Mouse (Mus musculus) CH12.LX (cell line): ENCODE results near the gene Tmem178b. TPM values are rescaled to one million over a fixed set of nuclear protein-coding genes. Genes with fewer than 3 reads are reported as not detected.

Experiments used
- DNase-seq: peaks from one replicate; pipeline ENCODE4 v3.0.0-alpha.2; 2013; ENCODE audit errors: extremely low read depth
- H3K27ac ChIP-seq: 2 replicates; pipeline ENCODE4 v1.5.1; 2012; ENCODE audit warnings: low read depth, mild to moderate bottlenecking, control low read depth, moderate library complexity; ENCODE audit not compliant: insufficient read depth
- H3K27me3 ChIP-seq: replicated peaks from 2 replicates; pipeline ENCODE3; 2012; ENCODE audit warnings: inconsistent platforms
- H3K36me3 ChIP-seq, 2 experiments: replicated peaks in 1 of 2; 2 replicates each; pipeline versions ENCODE3 to v1.6.1; 2012; ENCODE audit warnings: inconsistent platforms in 1 of 2, low read length in 1 of 2, mild to moderate bottlenecking in 1 of 2, mixed read lengths in 1 of 2, moderate library complexity in 1 of 2; ENCODE audit not compliant: control insufficient read depth in 1 of 2, insufficient read depth in 1 of 2
- H3K4me1 ChIP-seq, 2 experiments: 2 replicates each; pipeline ENCODE4 v1.6.1; 2012; ENCODE audit warnings: inconsistent platforms in 1 of 2, moderate library complexity in 1 of 2; ENCODE audit not compliant: insufficient read depth in 2 of 2, control insufficient read depth in 1 of 2
- H3K4me2 ChIP-seq: 2 replicates; pipeline ENCODE4 v1.6.1; 2012; ENCODE audit warnings: low read depth, mild to moderate bottlenecking, control low read depth; ENCODE audit not compliant: poor library complexity, insufficient read depth, severe bottlenecking
- H3K4me3 ChIP-seq, 3 experiments: fragments of 150-350 bp in 1 of 3; sonication (generic) in 1 of 3; replicated peaks in 1 of 3; 2 replicates each; pipeline versions ENCODE3 to v1.5.1; 2011 to 2012; ENCODE audit warnings: low read depth in 2 of 3, low read length in 2 of 3, mild to moderate bottlenecking in 2 of 3, moderate library complexity in 2 of 3, control low read depth in 1 of 3, improper control_type of control experiment in 1 of 3, inconsistent platforms in 1 of 3, mixed read lengths in 1 of 3; ENCODE audit not compliant: poor library complexity in 1 of 3
- H3K79me2 ChIP-seq: replicated peaks from 2 replicates; pipeline ENCODE4 v1.6.1; 2012; ENCODE audit warnings: mild to moderate bottlenecking, moderate library complexity; ENCODE audit not compliant: control insufficient read depth, poor library complexity, insufficient read depth, severe bottlenecking; ENCODE audit errors: extremely low read depth
- H3K9ac ChIP-seq: 2 replicates; pipeline ENCODE4 v1.6.1; 2012; ENCODE audit warnings: low read depth, mild to moderate bottlenecking, control low read depth, moderate library complexity; ENCODE audit not compliant: insufficient read depth
- H3K9me3 ChIP-seq: replicated peaks from 2 replicates; pipeline ENCODE3; 2012; ENCODE audit warnings: low read length, inconsistent platforms, mixed read lengths
- BHLHE40 ChIP-seq: IDR thresholded peaks from 2 replicates; pipeline ENCODE4 v1.6.1; 2011; ENCODE audit warnings: mild to moderate bottlenecking, low read depth, low read length, improper control_type of control experiment
- CHD1 ChIP-seq: IDR thresholded peaks from 2 replicates; pipeline ENCODE4 v1.6.1; 2012; ENCODE audit warnings: low read depth, low read length, improper control_type of control experiment, inconsistent platforms
- CHD2 ChIP-seq: IDR thresholded peaks from 2 replicates; pipeline ENCODE4 v1.6.1; 2011; ENCODE audit warnings: low read length, improper control_type of control experiment
- CTCF ChIP-seq, 2 experiments: IDR thresholded peaks in 1 of 2; conservative IDR thresholded peaks in 1 of 2; 2 replicates each; pipeline ENCODE4 v1.5.1; 2011 to 2012; ENCODE audit warnings: low read depth in 2 of 2, low read length in 2 of 2, improper control_type of control experiment in 1 of 2, inconsistent platforms in 1 of 2, mild to moderate bottlenecking in 1 of 2, moderate library complexity in 1 of 2
- HCFC1 ChIP-seq: IDR thresholded peaks from 2 replicates; pipeline ENCODE4 v1.6.1; 2012; ENCODE audit warnings: low read depth, mild to moderate bottlenecking, inconsistent platforms, low read length, improper control_type of control experiment
- MAFK ChIP-seq: IDR thresholded peaks from 2 replicates; pipeline ENCODE4 v1.6.1; 2011; ENCODE audit warnings: low read length, improper control_type of control experiment; ENCODE audit not compliant: insufficient replicate concordance
- MAZ ChIP-seq: IDR thresholded peaks from 2 replicates; pipeline ENCODE4 v1.6.1; 2012; ENCODE audit warnings: low read depth, mild to moderate bottlenecking, inconsistent platforms, low read length, improper control_type of control experiment, moderate library complexity
- MXI1 ChIP-seq: IDR thresholded peaks from 2 replicates; pipeline ENCODE4 v1.6.1; 2011; ENCODE audit warnings: mild to moderate bottlenecking, low read depth, low read length, improper control_type of control experiment
- MYC ChIP-seq: IDR thresholded peaks from 2 replicates; pipeline ENCODE4 v1.6.1; 2011; ENCODE audit warnings: low read depth, mild to moderate bottlenecking, improper control_type of control experiment, low read length
- NELFE ChIP-seq: IDR thresholded peaks from 2 replicates; pipeline ENCODE4 v1.6.1; 2011; ENCODE audit warnings: low read depth, low read length, improper control_type of control experiment
- NRF1 ChIP-seq: IDR thresholded peaks from 2 replicates; pipeline ENCODE4 v1.6.1; 2014; ENCODE audit warnings: low read depth, mild to moderate bottlenecking, inconsistent platforms, low read length, improper control_type of control experiment, moderate library complexity
- PAX5 ChIP-seq: IDR thresholded peaks from 2 replicates; pipeline ENCODE4 v1.6.1; 2012; ENCODE audit warnings: low read length, inconsistent platforms, mixed read lengths
- POLR2AphosphoS2 ChIP-seq: IDR thresholded peaks from 2 replicates; pipeline ENCODE4 v1.6.1; 2011; ENCODE audit warnings: low read depth, low read length, improper control_type of control experiment
- RAD21 ChIP-seq: IDR thresholded peaks from 2 replicates; pipeline ENCODE4 v1.6.1; 2011; ENCODE audit warnings: low read depth, mild to moderate bottlenecking, low read length, improper control_type of control experiment, moderate library complexity
- UBTF ChIP-seq: IDR thresholded peaks from 2 replicates; pipeline ENCODE4 v1.6.1; 2012; ENCODE audit warnings: low read depth, mild to moderate bottlenecking, inconsistent platforms, low read length, improper control_type of control experiment, moderate library complexity
- ZC3H11A ChIP-seq: IDR thresholded peaks from 2 replicates; pipeline ENCODE4 v1.6.1; 2012; ENCODE audit warnings: low read depth, mild to moderate bottlenecking, inconsistent platforms, low read length, improper control_type of control experiment
- dilution Hi-C: fragments of 300-500 bp; cut with MboI; formaldehyde crosslinking; loops from 2 replicates; pipeline ENCODE4 v1.14.3; 2020; ENCODE audit warnings: low sequenced_read_pairs; ENCODE audit not compliant: extremely low pct_unique_long_range_greater_than_20kb, extremely low pct_ligation_motif_present
- in situ Hi-C: fragments of 300-500 bp; cut with MboI; formaldehyde crosslinking; loops from 3 replicates; pipeline ENCODE4 v1.14.3; 2019; ENCODE audit warnings: low sequenced_read_pairs, low pct_ligation_motif_present, low pct_unique_long_range_greater_than_20kb, mixed read lengths
- polyA plus RNA-seq: library from polyadenylated mRNA; unstranded; fragments of >175 nt; gene quantifications from 2 replicates; pipeline ENCODE4 v1.2.1, GENCODE M21; 2012; ENCODE audit warnings: low read depth; ENCODE audit not compliant: insufficient read length
- total RNA-seq, 2 experiments: library from RNA; depleted of rRNA; stranded (reverse); fragments of 300-350 nt in 1 of 2; fragments of >200 nt in 1 of 2; gene quantifications; 2 replicates each; pipeline ENCODE4 v1.2.3; 2012 to 2014

The Tmem178b gene
- total and polyA plus RNA-seq, 3 experiments, result not detected

GRCm38 (mm10) chr6:39940920-39941319 is 67.8 kb downstream of the Tmem178b start:
- Histone ChIP-seq H3K27me3 (no peaks in the 10 kb centered on the region), H3K79me2 (no peaks in the 10 kb centered on the region), H3K9ac (no peak overlapping the region), H3K27ac (no peak overlapping the region), H3K4me3 (no peak overlapping the region), H3K36me3 (no peaks in the 10 kb centered on the region), H3K9me3 (no peaks in the 10 kb centered on the region), H3K4me2 (no peak overlapping the region; the same call in 1 of the 2 replicates), H3K4me1 (no peaks in the 10 kb centered on the region; a peak in 1 of 4 replicates)
- dilution Hi-C loops, result no loop called here
- TF ChIP-seq MYC (no peak), ZC3H11A (no peak), RAD21 (no peak), PAX5 (no peak), NELFE (no peak), UBTF (no peak), MAZ (no peak), POLR2AphosphoS2 (no peak)
- in situ Hi-C loops, result no loop called here
- no peak for DNase-seq

- Histone ChIP-seq H3K4me2 (no peak overlapping the region), H3K27me3 (no peaks in the 10 kb centered on the region), H3K4me1 (no peaks in the 10 kb centered on the region; a peak in 1 of 4 replicates), H3K79me2 (no peaks in the 10 kb centered on the region), H3K9me3 (no peaks in the 10 kb centered on the region), H3K36me3 (no peaks in the 10 kb centered on the region), H3K4me3 (no peak overlapping the region), H3K27ac (no peak overlapping the region), H3K9ac (no peak overlapping the region)
- in situ Hi-C loops (no loop called here), dilution Hi-C loops (no loop called here)
- DNase-seq, result no peak
- no peak for TF ChIP-seq POLR2AphosphoS2
- no peak for TF ChIP-seq CTCF (conservative IDR thresholded peaks at IDR 0.05 in 1 of 2, IDR thresholded peaks at IDR 0.05 in 1 of 2; ENCODE audit: low read depth in 2 of 2, low read length in 2 of 2)
- TF ChIP-seq MYC, result no peak
Observed at GRCm38 (mm10) chr6:39944854-39945253, 71.8 kb downstream of the Tmem178b start.

GRCm38 (mm10) chr6:39945670-39946440 is 72.8 kb downstream of the Tmem178b start:
- dilution Hi-C loops (no loop called here), in situ Hi-C loops (no loop called here)
- Histone ChIP-seq H3K9me3 (no peaks in the 10 kb centered on the region), H3K36me3 (no peaks in the 10 kb centered on the region), H3K4me1 (no peaks in the 10 kb centered on the region; a peak in 1 of 4 replicates), H3K4me3 (no peak overlapping the region), H3K9ac (no peak overlapping the region), H3K27me3 (no peaks in the 10 kb centered on the region), H3K4me2 (no peak overlapping the region), H3K79me2 (no peaks in the 10 kb centered on the region), H3K27ac (no peak overlapping the region)
- DNase-seq, result no peak
- no peak for TF ChIP-seq ZC3H11A
- TF ChIP-seq NRF1, result no peak
- TF ChIP-seq MAFK, result no peak
- no peak for TF ChIP-seq MXI1
- no peak for TF ChIP-seq CHD1
- no peak for TF ChIP-seq HCFC1
- no peak for TF ChIP-seq POLR2AphosphoS2
- TF ChIP-seq BHLHE40, result no peak
- TF ChIP-seq CHD2, result no peak
